Mouse (Mus musculus): ENCODE results near the gene Klf13.

Gene Klf13

GRCm38 (mm10) chr7:63889116-63889975, 49.4 kb downstream of the Klf13 start:
- in situ Hi-C loops (cut with MboI, MseI), result no loop called here

GRCm38 (mm10) chr7:63888674-63889073, 50.0 kb downstream of the Klf13 start:
- in situ Hi-C loops (cut with MboI, MseI), result no loop called here

- in situ Hi-C loops (cut with MboI, MseI), result no loop called here
Observed at GRCm38 (mm10) chr7:63887602-63888123, 51.1 kb downstream of the Klf13 start.

GRCm38 (mm10) chr7:63887034-63887551, 51.6 kb downstream of the Klf13 start:
- in situ Hi-C loops (cut with MboI, MseI), result no loop called here

GRCm38 (mm10) chr7:63885025-63885424, 53.7 kb downstream of the Klf13 start:
- in situ Hi-C loops (cut with MboI, MseI), result no loop called here

GRCm38 (mm10) chr7:63882739-63883138, 56.0 kb downstream of the Klf13 start:
- in situ Hi-C loops (cut with MboI, MseI), result no loop called here

- in situ Hi-C loops (cut with MboI, MseI), result no loop called here
Observed at GRCm38 (mm10) chr7:63879583-63879982, 59.1 kb downstream of the Klf13 start.

- in situ Hi-C loops (cut with MboI, MseI), result no loop called here
Observed at GRCm38 (mm10) chr7:63877610-63878009, 61.1 kb downstream of the Klf13 start.

GRCm38 (mm10) chr7:63876640-63877039, 62.1 kb downstream of the Klf13 start:
- in situ Hi-C loops (cut with MboI, MseI), result no loop called here

- in situ Hi-C loops (cut with MboI, MseI), result no loop called here
Observed at GRCm38 (mm10) chr7:63875686-63876085, 63.0 kb downstream of the Klf13 start.

- in situ Hi-C loops (cut with MboI, MseI), result no loop called here
Observed at GRCm38 (mm10) chr7:63873880-63874279, 64.8 kb downstream of the Klf13 start.

- in situ Hi-C loops (cut with MboI, MseI), result no loop called here
Observed at GRCm38 (mm10) chr7:63871698-63872097, 67.0 kb downstream of the Klf13 start.

- in situ Hi-C loops (cut with MboI, MseI), result no loop called here
Observed at GRCm38 (mm10) chr7:63868356-63868918, 70.3 kb downstream of the Klf13 start.

- in situ Hi-C loops (cut with MboI, MseI), result no loop called here
Observed at GRCm38 (mm10) chr7:63865911-63866310, 72.8 kb downstream of the Klf13 start.

- in situ Hi-C loops (cut with MboI, MseI), result no loop called here
Observed at GRCm38 (mm10) chr7:63863046-63863445, 75.7 kb downstream of the Klf13 start.

- in situ Hi-C loops (cut with MboI, MseI), result no loop called here
Observed at GRCm38 (mm10) chr7:63861123-63861522, 77.6 kb downstream of the Klf13 start.

GRCm38 (mm10) chr7:63858571-63859152, 80.1 kb downstream of the Klf13 start:
- in situ Hi-C loops (cut with MboI, MseI), result loop anchor here (10.0 kb wide), 1 partner anchor 104 kb away; no protein-coding TSS in a partner anchor

GRCm38 (mm10) chr7:63857771-63858417, 80.8 kb downstream of the Klf13 start:
- in situ Hi-C loops (cut with MboI, MseI), result loop anchor here (10.0 kb wide), 1 partner anchor 103 kb away; no protein-coding TSS in a partner anchor

GRCm38 (mm10) chr7:63855283-63855682, 83.4 kb downstream of the Klf13 start:
- in situ Hi-C loops (cut with MboI, MseI), result loop anchor here (10.0 kb wide), 1 partner anchor 100 kb away; no protein-coding TSS in a partner anchor

- in situ Hi-C loops (cut with MboI, MseI), result loop anchor here (10.0 kb wide), 1 partner anchor 97 kb away; no protein-coding TSS in a partner anchor
Observed at GRCm38 (mm10) chr7:63851841-63852533, 86.7 kb downstream of the Klf13 start.
